Mouse (Mus musculus): Measurements from ENCODE around the gene Rpia.

- TF ChIP-seq POLR2A (IDR thresholded peaks at IDR 0.05; ENCODE audit: borderline replicate concordance, extremely low read depth, insufficient read depth, insufficient read length, poor library complexity, severe bottlenecking) = no peak
- TF ChIP-seq CTCF (IDR thresholded peaks at IDR 0.05; ENCODE audit: borderline replicate concordance, extremely low read depth, insufficient read depth, insufficient read length) = no peak
Measured at GRCm38 (mm10) chr6:70749750-70750149, 42.3 kb downstream of the Rpia start.

Measured in brain, embryonic 14.5 days (tissue).